Mouse (Mus musculus) monocyte, adult 5-6 weeks (primary cell): ENCODE data around the gene Ippk. TPM values are rescaled to one million over a fixed set of nuclear protein-coding genes. Genes with fewer than 3 reads are reported as not detected.

Experiments
- ATAC-seq: fragments of 153-309, 156-312 bp; replicated peaks from 2 replicates; pipeline ENCODE4 v1.8.0; 2017; ENCODE audit warnings: mild to moderate bottlenecking; ENCODE audit not compliant: low TSS enrichment, insufficient number of reproducible peaks, severe bottlenecking, poor library complexity, low FRiP score
- total RNA-seq: library from RNA; stranded (forward); fragments of 200-1000, 200-491, 200-594 nt; gene quantifications from 3 replicates; pipeline ENCODE4 v1.2.3, GENCODE M21; 2017

The Ippk gene
- total RNA-seq = 5.0 to 8.4 TPM (median 7.5 TPM) in 3 replicates

DNA sequence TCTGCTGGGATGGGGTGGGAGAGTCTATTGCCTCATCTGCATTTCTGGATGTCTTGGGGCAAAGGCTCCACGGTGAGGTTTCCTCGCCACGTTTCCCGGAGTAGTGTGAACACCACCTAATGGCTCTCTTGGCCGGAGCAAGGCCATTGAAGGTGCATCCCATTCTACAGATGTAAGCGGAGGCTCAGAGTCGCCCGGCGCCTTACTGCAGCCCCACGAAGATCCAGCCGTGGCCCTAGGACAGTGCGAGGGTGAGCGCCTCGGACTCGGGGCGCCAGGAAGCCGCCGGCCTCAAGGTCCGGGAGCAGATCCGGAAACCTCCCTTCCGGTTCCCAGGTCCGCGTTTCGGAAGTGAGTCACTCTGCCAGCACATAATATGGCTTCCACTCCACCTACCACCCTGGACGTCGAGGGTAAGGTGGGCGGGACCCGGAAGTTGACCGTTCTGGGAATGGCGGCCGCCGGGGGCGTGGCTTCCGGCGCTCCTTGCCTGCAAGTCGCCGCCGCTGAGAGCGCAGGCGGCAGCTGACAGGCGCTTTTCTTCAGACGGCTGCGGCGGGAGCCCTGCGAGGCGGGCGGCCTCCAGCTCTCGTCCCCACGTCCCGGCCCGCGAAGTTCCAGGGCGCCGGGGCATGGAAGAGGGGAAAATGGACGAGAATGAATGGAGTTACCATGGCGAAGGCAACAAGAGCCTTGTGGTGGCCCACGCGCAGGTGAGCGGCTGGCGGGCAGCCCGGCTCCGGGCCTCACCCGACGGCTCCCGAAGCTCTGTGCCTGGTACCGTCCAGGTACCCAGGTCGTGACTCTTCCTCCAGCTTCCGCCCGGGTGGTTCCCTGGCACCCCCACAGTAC lies at the start of gene Ippk:
Gene Ippk (plus strand): TSS at position 496 of the 852 bp plus-strand sequence.
- ATAC-seq = peak; percentile 98

DNA sequence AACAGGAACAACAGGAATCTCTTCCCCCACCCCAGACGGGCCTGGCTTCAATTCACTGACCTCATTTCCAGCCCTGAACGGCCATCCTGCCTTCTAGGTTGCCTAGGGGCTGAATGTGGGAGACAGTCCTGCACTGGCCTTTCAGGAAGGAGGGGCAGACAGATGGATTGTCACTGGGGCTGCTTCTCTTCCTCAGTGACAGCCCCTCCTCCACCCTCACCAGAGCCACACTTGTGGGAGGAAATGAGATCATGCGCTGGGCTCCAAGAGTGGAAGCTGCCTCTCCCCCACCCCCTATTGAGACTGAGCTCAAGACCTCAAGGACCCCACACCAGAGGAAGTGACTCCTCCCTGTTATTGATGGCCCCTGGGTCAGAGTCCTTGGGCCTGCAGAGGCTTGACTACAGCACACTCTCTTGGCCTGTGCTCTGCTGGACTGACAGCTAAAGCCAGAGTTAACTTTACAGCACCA lies 49.6 kb upstream of the Ippk start:
- ATAC-seq = 0 out of 2 replicates have a peak, but pooled peaks have one; percentile 51

DNA sequence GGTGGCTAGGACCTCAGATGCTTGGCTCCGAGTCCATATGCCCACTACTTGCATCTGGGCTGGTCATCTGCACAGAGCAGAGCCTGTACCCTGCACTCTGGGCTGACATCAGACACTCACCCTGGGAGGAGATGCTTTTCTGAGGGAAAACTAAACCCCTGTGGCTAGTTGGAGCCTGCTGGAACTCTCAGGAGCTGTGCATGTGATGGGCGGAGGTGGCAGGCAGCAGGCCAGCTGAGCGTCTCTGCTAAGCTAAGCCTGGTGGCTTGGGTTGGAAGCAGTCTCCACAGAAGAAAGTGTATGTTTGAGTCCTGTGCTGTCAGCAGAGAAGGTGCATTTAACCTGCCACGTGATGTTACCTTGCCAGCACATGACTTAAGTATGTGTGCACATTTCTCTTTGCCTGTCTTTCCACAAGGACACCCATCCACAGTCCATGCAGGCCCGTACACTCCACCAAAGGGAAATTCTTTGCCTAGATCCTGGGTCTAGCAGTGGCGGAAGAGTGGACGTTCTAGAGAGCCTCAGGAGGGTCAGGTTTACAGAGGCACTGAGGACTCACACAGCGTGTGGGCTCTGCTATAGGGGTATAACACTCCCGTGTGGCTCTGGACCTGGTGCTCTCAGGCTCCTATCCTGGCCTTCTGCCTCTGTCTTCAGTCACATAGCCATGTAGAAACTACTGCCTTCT lies 48.5 kb upstream of the Ippk start:
- ATAC-seq = no peak

DNA sequence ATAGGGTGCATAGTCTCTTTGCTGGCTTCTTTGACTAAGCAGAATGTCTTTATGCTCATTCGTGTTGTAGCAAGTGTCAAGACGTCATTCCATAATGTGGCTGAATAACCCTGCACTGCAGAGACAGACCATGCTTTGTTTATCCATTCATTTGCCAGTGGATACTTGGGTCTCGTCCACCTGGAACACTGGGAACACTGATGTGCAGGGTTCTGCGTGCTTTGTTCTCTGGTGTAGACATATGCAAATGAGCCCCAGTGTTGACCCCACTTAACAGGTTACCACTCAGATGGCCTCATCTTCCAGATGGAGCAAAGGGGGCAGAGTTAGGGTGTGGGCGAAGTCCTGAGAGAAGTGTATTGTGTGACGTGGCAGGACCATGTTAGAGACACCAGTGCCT lies 46.7 kb upstream of the Ippk start:
- no peak for ATAC-seq

DNA sequence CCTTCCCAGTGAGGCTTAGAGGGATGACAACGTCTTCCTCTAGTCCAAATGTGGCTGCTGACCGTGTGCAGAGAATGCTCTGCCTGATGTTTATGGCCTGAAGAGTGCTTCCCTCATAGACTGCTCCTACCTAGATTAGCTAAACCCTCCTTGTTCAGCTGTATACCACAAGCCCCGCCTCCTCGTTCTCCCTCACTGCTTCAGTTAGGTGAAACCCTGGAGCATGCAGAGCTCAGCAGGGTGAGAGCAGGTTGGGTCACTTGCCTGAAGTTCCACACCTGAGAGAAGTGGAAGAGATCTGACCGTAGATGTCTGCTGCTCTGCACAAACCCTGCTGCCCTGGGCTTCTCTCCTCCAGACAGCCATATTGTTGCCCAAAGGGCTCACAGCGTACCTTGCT lies 46.3 kb upstream of the Ippk start:
- no peak for ATAC-seq

DNA sequence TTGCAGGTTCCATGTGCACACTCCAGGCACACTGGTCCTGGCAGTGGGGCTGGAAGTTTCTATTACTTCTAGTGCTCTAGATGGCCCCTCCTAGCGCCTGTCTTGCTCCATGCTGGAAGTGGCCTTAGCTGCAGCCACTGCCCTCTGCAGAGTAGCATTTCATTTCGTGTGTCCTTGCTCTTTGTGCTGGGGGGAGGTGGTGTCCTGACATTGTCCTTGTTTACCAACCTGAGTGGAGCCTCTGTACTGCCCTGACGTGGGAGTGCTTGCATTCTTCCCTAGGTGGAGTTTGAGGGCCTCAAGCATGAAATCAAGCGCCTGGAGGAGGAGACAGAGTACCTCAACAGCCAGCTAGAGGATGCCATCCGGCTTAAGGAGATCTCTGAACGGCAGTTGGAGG lies 43.4 kb upstream of the Ippk start:
- no peak for ATAC-seq

DNA sequence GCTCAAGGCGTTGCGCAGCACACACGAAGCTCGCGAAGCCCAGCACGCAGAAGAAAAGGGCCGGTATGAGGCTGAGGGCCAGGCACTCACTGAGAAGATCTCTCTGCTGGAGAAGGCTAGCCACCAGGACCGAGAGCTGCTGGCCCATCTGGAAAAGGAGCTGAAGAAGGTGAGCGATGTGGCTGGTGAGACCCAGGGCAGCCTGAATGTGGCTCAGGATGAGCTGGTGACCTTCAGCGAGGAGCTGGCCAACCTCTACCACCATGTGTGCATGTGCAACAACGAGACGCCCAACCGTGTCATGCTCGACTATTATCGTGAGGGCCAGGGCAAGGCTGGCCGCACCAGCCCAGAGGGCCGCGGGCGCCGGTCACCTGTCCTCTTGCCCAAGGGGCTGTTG lies 41.7 kb upstream of the Ippk start:
- no peak for ATAC-seq

DNA sequence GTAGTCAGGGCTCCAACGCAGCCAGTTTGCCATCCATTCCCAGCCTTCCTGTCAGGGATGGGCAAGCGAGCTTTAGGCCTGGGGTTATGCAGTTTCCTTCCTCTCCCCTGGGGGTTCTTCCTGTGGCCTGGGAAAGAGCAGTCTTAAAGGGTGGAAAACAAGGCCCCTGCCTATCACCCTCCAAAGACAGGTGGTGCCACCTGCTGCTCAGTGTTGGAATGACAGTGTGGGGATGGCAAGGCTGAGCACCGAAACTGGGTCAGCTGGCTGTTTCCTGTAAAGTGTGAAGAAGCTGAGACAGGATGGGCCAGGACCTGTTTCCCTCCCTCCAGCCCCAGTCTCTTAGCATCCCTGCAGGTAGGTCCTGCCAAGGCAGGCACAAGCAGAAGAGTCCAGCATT lies 39.8 kb upstream of the Ippk start:
- peak; percentile 76 for ATAC-seq

DNA sequence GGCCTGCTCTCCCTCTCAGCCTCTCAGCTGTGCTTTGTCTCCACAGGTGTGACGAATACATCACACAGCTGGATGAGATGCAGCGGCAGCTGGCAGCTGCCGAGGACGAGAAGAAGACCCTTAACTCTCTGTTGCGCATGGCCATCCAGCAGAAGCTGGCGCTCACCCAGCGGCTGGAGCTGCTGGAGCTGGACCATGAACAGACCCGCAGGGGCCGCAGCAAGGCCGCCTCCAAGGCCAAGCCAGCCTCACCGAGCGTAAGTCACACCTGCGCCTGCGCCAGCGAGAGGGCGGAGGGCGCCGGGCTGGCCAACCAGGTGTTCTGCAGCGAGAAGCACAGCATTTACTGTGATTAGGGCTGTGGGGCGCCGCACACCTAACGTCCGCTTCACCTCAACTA lies 38.1 kb upstream of the Ippk start:
- no peak for ATAC-seq

DNA sequence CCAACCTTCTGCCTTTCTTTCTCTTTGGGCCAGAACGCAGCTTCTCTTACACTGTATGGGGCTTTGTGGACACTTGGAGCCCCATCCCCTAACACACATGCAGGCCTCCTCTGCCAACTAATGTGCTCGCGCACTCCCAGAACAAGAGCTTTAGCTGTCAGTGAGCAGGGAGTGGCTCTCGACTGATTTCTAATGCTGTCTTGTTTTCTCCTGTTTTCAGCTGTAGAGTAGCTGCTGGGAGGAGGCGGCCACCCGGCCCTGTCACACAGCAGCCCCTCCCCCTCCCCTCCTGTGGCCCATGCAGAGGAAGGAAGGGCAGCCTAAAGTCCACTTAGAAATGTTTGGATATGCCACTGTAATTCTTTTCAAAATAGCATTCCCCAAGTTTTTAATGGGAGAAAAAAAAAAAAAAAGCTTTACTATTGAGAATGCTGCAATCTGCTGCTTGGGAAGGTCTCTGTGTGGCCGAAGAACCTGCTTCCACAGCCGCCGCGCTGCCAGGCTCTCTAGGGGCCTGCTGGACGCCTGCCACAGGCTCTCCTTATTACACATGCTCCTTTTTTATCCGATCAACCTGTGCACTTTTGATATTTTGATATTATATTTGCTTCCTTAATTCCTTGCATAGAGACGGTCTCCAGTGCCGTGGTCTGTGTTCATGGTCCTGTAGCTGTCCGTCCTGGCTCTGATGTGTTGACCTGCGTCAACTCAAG lies 36.1 kb upstream of the Ippk start:
- ATAC-seq = no peak

DNA sequence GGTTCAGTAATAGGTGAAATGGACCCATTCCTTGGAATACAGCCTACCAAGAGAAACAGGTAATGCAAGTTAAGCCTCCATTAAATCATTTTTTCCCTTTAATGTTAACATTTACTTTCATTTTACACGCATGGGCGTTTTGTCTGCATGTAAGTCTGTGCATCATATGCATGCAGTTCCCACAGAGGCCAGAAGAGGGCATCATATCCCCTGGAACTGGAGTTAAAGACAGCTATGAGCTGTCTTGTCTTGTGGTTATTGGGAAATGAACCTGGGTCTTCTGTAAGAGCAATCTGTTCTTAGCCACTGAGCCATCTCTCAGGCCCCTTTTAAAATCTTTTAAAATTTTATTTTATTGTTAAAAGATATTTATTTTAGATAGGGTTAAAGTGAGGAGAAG lies 29.7 kb upstream of the Ippk start:
- no peak for ATAC-seq

DNA sequence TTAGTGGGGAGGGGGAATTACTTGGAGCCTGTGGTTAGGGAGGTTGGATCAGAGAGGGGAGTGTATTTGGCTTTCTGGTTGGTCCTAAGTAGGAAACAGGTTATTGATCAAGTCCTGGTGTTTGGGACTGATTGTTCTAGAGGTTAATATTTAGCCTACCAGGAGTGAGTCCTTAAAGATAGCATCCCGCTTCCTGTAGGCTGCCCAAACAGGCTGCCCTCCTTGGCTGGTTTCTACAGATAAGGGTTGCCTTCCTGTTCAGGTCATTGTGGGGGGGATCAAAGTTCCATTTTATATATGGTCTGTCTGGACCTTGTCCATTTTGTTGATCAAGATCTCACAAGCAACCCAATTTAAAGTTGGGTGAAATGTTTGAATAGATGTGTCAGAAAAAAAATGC lies 27.5 kb upstream of the Ippk start:
- ATAC-seq = no peak

DNA sequence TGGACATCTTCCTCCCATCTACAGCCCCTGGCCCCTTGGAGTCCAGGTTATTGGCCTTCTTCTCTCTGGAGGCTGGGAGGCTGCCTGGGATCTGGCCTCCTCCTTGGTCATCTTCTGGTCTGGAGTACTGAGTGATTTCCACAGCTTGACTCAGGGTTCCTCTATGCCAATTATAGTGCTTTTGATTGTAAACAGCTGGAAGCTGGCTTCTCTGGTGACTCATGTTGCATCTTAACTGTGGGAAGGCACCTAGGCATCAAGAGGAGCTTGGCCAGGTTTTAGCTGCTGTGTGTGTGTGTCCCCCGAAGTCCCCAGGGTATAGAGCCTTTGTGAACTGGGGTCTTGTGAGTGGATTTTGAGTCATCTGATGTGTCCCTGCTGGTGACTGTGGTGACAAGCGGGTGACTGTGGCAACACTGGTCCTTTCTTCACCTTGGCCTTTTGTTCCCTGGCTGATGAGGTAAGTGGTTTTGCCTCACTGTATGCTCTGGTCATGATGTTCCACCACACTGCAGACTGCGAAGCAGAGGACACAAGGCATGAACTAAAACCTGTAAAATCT lies 26.1 kb upstream of the Ippk start:
- ATAC-seq = no peak

DNA sequence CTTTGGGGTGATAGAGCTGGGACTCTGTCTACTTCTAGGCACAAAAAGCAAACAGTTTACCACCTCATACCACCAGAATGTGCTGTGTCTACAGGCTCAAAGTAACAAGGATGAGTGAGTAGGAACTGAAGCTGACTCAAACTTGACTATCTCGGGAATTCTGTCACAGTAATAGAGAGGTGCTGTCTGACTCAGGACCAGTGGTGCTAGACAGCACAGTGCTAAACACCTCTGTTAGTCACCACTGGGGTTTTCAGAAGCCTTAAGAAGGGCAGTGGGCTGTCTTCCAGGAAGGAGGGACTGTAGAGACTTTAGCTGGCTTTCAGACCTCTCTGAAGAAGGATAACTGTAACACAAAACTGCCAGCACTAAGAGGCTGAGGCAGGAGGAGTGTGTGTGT lies 24.3 kb upstream of the Ippk start:
- no peak for ATAC-seq

DNA sequence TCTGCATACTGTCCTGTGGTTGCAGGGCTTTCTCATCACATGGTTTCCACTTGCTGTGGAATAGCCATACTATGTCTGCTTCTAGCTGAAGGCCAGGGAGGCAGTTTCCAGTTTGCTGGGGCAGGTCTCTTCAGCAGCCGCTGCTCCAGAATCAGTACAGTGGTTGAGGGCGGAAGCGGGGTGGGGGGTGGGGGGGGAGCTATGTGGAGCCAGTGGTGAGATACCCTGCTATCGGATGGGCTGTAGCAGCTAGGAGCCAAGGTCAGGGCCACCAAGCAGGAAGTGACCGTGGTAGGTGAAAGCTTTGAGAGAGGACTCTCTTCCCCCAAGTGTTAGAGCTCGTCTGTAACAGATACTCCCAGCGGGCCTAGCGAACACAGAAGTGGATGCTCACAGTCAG lies 22.9 kb upstream of the Ippk start:
- no peak for ATAC-seq

DNA sequence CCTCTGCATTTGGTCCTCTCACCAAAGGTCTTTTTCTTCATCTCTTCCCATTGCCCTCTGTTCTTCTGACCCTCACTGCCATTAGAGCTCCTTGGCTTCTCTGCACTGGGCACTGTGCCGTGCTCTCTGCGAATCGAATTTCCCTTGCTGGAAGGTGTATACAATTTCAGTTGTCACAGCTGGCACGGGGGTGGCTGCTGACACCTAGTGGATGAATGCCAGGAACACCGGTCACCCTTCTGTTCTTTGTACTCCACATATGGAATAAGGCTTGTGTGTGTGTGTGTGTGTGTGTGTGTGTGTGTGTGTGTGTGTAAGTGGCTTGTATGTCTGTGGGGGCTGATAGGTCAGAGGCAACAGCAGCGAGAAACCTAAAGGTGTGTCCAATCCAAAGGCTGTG lies 20.9 kb upstream of the Ippk start:
- no peak for ATAC-seq

DNA sequence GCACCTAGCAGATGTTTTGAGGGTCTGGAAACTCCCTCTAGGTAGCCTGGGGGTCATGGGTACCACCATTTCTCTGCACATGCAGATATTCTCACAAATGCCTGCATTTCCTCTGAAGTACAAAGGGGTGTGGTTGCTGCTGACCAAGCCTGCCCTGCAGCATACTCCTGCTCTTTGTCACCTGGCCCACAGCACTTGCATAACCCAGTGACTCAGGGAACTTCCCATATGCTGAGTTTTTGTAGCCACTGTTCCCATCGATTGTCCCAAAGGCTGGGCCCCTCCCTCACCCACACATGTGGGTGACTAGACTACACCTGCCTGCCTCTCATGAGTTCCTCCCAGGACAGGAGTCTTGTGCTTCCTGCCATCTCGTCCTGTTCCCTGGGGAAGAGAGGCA lies 18.4 kb upstream of the Ippk start:
- ATAC-seq = 0 out of 2 replicates have a peak, but pooled peaks have one; percentile 19

DNA sequence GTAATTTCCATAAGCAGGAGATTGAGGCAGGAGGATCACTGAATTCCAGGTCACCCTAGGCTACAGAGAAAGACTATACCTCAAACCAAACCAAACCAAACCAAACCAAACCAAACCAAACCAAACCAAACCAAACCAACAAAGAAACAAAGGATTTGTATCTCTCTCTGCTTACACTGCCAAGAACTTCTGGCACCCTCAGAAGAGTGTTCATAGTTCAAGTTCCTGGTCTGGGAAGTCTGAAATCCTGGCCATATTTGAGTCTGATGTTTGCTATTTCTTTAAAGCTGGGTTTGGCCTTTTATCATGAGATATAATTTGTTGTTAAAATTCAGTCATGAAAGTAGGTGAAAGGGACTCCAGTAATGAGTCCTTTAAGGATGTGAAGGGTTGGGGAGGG lies 13.3 kb upstream of the Ippk start:
- no peak for ATAC-seq

DNA sequence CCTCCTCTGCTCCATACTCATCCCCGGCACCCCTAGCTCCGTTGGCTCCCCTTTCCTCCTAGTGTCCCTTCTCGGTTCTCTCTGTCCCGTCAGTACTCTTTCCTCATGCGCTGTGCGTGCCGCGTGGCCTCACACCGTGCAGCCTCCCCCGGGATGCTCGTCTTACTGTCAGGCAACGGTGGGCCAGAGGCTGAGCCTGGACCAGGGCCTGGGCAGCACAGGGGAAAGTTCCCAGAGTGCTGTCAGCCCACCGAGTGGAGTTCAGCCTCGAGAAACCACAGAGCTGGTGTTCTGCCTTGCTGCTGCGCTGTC lies 513 bp downstream of the Ippk start:
- ATAC-seq = 0 out of 2 replicates have a peak, but pooled peaks have one; percentile 24
